Mouse (Mus musculus) gastrocnemius, postnatal 36 days (tissue): ENCODE results near the gene Them4. TPM values are rescaled to one million over a fixed set of nuclear protein-coding genes. Genes with fewer than 3 reads are reported as not detected.

Experiments used
- DNase-seq, 2 experiments: peaks; one replicate each; pipeline ENCODE4 v3.0.0; 2022
- intact Hi-C: fragments of 180-260 bp; cut with DNase I; formaldehyde crosslinking; loops from one replicate; pipeline ENCODE4 v1.15.1; 2025
- total RNA-seq, 2 experiments: library from RNA; stranded (reverse); gene quantifications; 2 replicates each; pipeline ENCODE4 v1.2.3; 2021

Them4 gene
- total RNA-seq, 2 experiments from 2014 or later, result 7.4 to 8.3 TPM

- intact Hi-C loops, result loop anchor here (5.0 kb wide), 3 partner anchors 91 to 236 kb away; no protein-coding TSS in a partner anchor
- DNase-seq, result peak; percentile 59 to 63
Observed at GRCm38 (mm10) chr3:94366761-94367160, 56.9 kb downstream of the Them4 start.

- intact Hi-C loops, result loop anchor here (5.0 kb wide), 3 partner anchors 90 to 235 kb away; no protein-coding TSS in a partner anchor
- no peak for DNase-seq
Observed at GRCm38 (mm10) chr3:94367511-94367910, 57.6 kb downstream of the Them4 start.

- DNase-seq, result no peak
- intact Hi-C loops, result loop anchor here (5.0 kb wide), 3 partner anchors 89 to 234 kb away; no protein-coding TSS in a partner anchor
Observed at GRCm38 (mm10) chr3:94368631-94369030, 58.7 kb downstream of the Them4 start.

- no peak for DNase-seq
- intact Hi-C loops, result loop anchor here (5.0 kb wide), 3 partner anchors 88 to 233 kb away; no protein-coding TSS in a partner anchor
Observed at GRCm38 (mm10) chr3:94369709-94370108, 59.8 kb downstream of the Them4 start.

GRCm38 (mm10) chr3:94371637-94372036 is 61.7 kb downstream of the Them4 start:
- intact Hi-C loops, result no loop called here
- peak; percentile 65 to 83 for DNase-seq

- no peak for DNase-seq
- intact Hi-C loops, result no loop called here
Observed at GRCm38 (mm10) chr3:94372038-94372437, 62.1 kb downstream of the Them4 start.

- intact Hi-C loops, result no loop called here
- DNase-seq, result peak in 1 of 2 experiments; percentile 62
Observed at GRCm38 (mm10) chr3:94372641-94373040, 62.8 kb downstream of the Them4 start, which contains the start of gene Rorc. TSS of gene Rorc (plus strand) at chr3:94372794.

GRCm38 (mm10) chr3:94373090-94373489 is 63.2 kb downstream of the Them4 start:
- no peak for DNase-seq
- intact Hi-C loops, result no loop called here

- intact Hi-C loops, result no loop called here
- DNase-seq, result peak; percentile 62 to 68
Observed at GRCm38 (mm10) chr3:94373597-94374011, 63.7 kb downstream of the Them4 start.

GRCm38 (mm10) chr3:94374636-94375035 is 64.7 kb downstream of the Them4 start:
- DNase-seq, result peak in 1 of 2 experiments; percentile 15
- intact Hi-C loops, result no loop called here

- intact Hi-C loops, result no loop called here
- DNase-seq, result no peak
Observed at GRCm38 (mm10) chr3:94375146-94375545, 65.3 kb downstream of the Them4 start.

GRCm38 (mm10) chr3:94375861-94376260 is 66.0 kb downstream of the Them4 start:
- intact Hi-C loops, result no loop called here
- no peak for DNase-seq

GRCm38 (mm10) chr3:94377028-94377923 is 67.4 kb downstream of the Them4 start:
- DNase-seq, result no peak
- intact Hi-C loops, result no loop called here

- DNase-seq, result no peak
- intact Hi-C loops, result no loop called here
Observed at GRCm38 (mm10) chr3:94379831-94380510, 70.1 kb downstream of the Them4 start.

Other genes with a start within 250 kb of the Them4 start
- not detected for gene Gm10697, start 237.4 kb upstream of the Them4 start, total RNA-seq
- gene Gm10696, start 131.9 kb upstream of the Them4 start, total RNA-seq, result not detected
- not detected for gene Gm5286, start 113.4 kb upstream of the Them4 start, total RNA-seq
- not detected for gene Gm4778, start 46.1 kb upstream of the Them4 start, total RNA-seq
- gene Them5, start 32.0 kb downstream of the Them4 start, total RNA-seq, result not detected
- gene C2cd4d, start 52.3 kb downstream of the Them4 start, total RNA-seq, result under 1 TPM in 1 of 2 experiments, not detected in 1; 0.39 TPM
- gene Rorc, start 62.7 kb downstream of the Them4 start, total RNA-seq, result 10 to 100 TPM; 45.6 to 68.8 TPM
- gene Lingo4, start 88.4 kb downstream of the Them4 start, total RNA-seq, result under 1 TPM; 0.15 to 0.26 TPM
- 1 to 10 TPM; 1.3 to 1.9 TPM for gene Tdrkh, start 103.2 kb downstream of the Them4 start, total RNA-seq
- gene Mrpl9, start 133.2 kb downstream of the Them4 start, total RNA-seq, result 10 to 100 TPM; 34.6 to 34.7 TPM
- not detected for gene Oaz3, start 133.8 kb downstream of the Them4 start, total RNA-seq
- gene Celf3, start 168.2 kb downstream of the Them4 start, total RNA-seq, result not detected
- gene Riiad1, start 170.3 kb downstream of the Them4 start, total RNA-seq, result 1 to 10 TPM; 5.5 to 8.3 TPM